ENCODE assay signal across 8 mouse cellular contexts in genomic region chr9:70848135-70848770, GRCm38 (mm10).
DNase-seq lines count a peak whose midpoint lies in the region; ATAC-seq and TF ChIP-seq lines count a peak whose summit lies in the region.

No protein-coding gene starts in this region.

- no peak for ATAC-seq in embryonic facial prominence, embryonic 13.5 days (ENCODE audit: insufficient number of reproducible peaks, insufficient read depth, low FRiP score, low TSS enrichment, low read depth)
- ATAC-seq in heart, embryonic 14.5 days (ENCODE audit: insufficient number of reproducible peaks, insufficient read depth, low FRiP score, low read depth) = 0 out of 2 replicates have a peak, but pooled peaks have one; percentile 42
- ATAC-seq in liver, embryonic 11.5 days (replicated peaks; ENCODE audit: low FRiP score) = peak; percentile 46; the same call in 1 of the 2 replicates

- H3K36me3 ChIP-seq in embryonic facial prominence, embryonic 13.5 days = no peaks in the 10 kb centered on the region
- no peaks in the 10 kb centered on the region for H3K36me3 ChIP-seq in heart, embryonic 14.5 days (ENCODE audit: control insufficient read depth, insufficient read depth, low read length)
- no peaks in the 10 kb centered on the region for H3K36me3 ChIP-seq in liver, embryonic 11.5 days (ENCODE audit: control insufficient read depth, insufficient read depth, low read length)
- no peaks in the 10 kb centered on the region for H3K36me3 ChIP-seq in small intestine, adult 2 months (ENCODE audit: control insufficient read depth, insufficient read depth, low read length)

- no peaks in the 10 kb centered on the region for H3K27me3 ChIP-seq in embryonic facial prominence, embryonic 13.5 days
- H3K27me3 ChIP-seq in heart, embryonic 14.5 days (ENCODE audit: control insufficient read depth, insufficient read depth, low read length) = no peaks in the 10 kb centered on the region
- H3K27me3 ChIP-seq in liver, embryonic 11.5 days (replicated peaks; ENCODE audit: control insufficient read depth, insufficient read depth, low read length) = no peaks in the 10 kb centered on the region
- H3K27me3 ChIP-seq in small intestine, adult 2 months (ENCODE audit: control insufficient read depth, insufficient read depth, low read length) = no peaks in the 10 kb centered on the region

- peak; percentile 38 for DNase-seq in layer of hippocampus, adult 11-12 months (ENCODE audit: low spot score)
- no peak for DNase-seq in layer of hippocampus, postnatal 36 days
- DNase-seq in liver, embryonic 11.5 days (ENCODE audit: low spot score) = no peak
- DNase-seq in embryo, embryonic 10.5 days (ENCODE audit: low spot score) = no peak
- DNase-seq in embryo, embryonic 11 days = no peak

- H3K4me2 ChIP-seq in embryonic facial prominence, embryonic 13.5 days = peak overlapping the region; percentile 36
- H3K4me2 ChIP-seq in heart, embryonic 14.5 days (ENCODE audit: low read length) = peak overlapping the region; percentile 55
- H3K4me2 ChIP-seq in liver, embryonic 11.5 days = peak overlapping the region; percentile 65

- TF ChIP-seq POLR2A in small intestine, adult 2 months (IDR thresholded peaks at IDR 0.05; ENCODE audit: low read depth, low read length) = no peak

- H3K9ac ChIP-seq in embryonic facial prominence, embryonic 13.5 days = peak overlapping the region; percentile 21; the same call in 1 of the 2 replicates
- H3K9ac ChIP-seq in heart, embryonic 14.5 days (ENCODE audit: low read length) = no peak overlapping the region; the same call in 1 of the 2 replicates
- H3K9ac ChIP-seq in liver, embryonic 11.5 days (ENCODE audit: low read depth, low read length) = peak overlapping the region; percentile 50; the same call in 1 of the 2 replicates

- WGBS in embryonic facial prominence, embryonic 13.5 days = 57% methylated on average over 10 of the region's 10 CpGs
- 40% methylated on average over 10 of the region's 10 CpGs for WGBS in heart, embryonic 14.5 days
- WGBS in liver, embryonic 11.5 days = 29% methylated on average over 10 of the region's 10 CpGs
- WGBS in small intestine, adult 2 months = 17% methylated on average over 10 of the region's 10 CpGs

- TF ChIP-seq CTCF in small intestine, adult 2 months (IDR thresholded peaks at IDR 0.05; ENCODE audit: extremely low read depth, insufficient read length, insufficient replicate concordance, low read depth, low read length) = no peak

- H3K4me1 ChIP-seq in embryonic facial prominence, embryonic 13.5 days = peaks cover 16% of the 10 kb centered on the region
- H3K4me1 ChIP-seq in heart, embryonic 14.5 days (ENCODE audit: control insufficient read depth in 2 of 2, insufficient read depth in 2 of 2, low read length in 2 of 2) = peaks cover 11 to 18% of the 10 kb centered on the region in 2 experiments; a peak in 3 of 4 replicates
- peaks cover 23% of the 10 kb centered on the region for H3K4me1 ChIP-seq in liver, embryonic 11.5 days (replicated peaks; ENCODE audit: control insufficient read depth, insufficient read depth, low read length)
- peaks cover 2% of the 10 kb centered on the region for H3K4me1 ChIP-seq in small intestine, adult 2 months (ENCODE audit: control insufficient read depth, insufficient read depth, insufficient read length, low read length)

- no peak overlapping the region for H3K4me3 ChIP-seq in embryonic facial prominence, embryonic 13.5 days
- H3K4me3 ChIP-seq in heart, embryonic 14.5 days (ENCODE audit: control insufficient read depth in 1 of 2, insufficient read depth in 1 of 2, low read depth in 1 of 2, low read length in 2 of 2) = no peak overlapping the region
- H3K4me3 ChIP-seq in liver, embryonic 11.5 days (ENCODE audit: low read depth, low read length) = peak overlapping the region; percentile 25; the same call in 1 of the 2 replicates
- H3K4me3 ChIP-seq in small intestine, adult 2 months (ENCODE audit: low read depth, low read length) = no peak overlapping the region

- H3K9me3 ChIP-seq in embryonic facial prominence, embryonic 13.5 days = no peaks in the 10 kb centered on the region
- no peaks in the 10 kb centered on the region for H3K9me3 ChIP-seq in heart, embryonic 14.5 days (ENCODE audit: control insufficient read depth, low read length)
- H3K9me3 ChIP-seq in liver, embryonic 11.5 days (ENCODE audit: control insufficient read depth, low read length) = no peaks in the 10 kb centered on the region

- peak overlapping the region; percentile 64 for H3K27ac ChIP-seq in embryonic facial prominence, embryonic 13.5 days
- peak overlapping the region; percentile 77 to 79 for H3K27ac ChIP-seq in heart, embryonic 14.5 days (replicated peaks in 1 of 2; ENCODE audit: control insufficient read depth in 1 of 2, insufficient read depth in 1 of 2, low read depth in 2 of 2, low read length in 2 of 2)
- peak overlapping the region; percentile 51 for H3K27ac ChIP-seq in liver, embryonic 11.5 days (ENCODE audit: low read depth, low read length)
- peak overlapping the region; percentile 41 for H3K27ac ChIP-seq in small intestine, adult 2 months (ENCODE audit: insufficient read depth, low read depth, low read length)
